In genomic region chrX:75381699-75382098, GRCm38 (mm10) we compare ENCODE assay signal across 7 mouse cellular contexts. TPM values are rescaled to one million over a fixed set of nuclear protein-coding genes. Genes with fewer than 3 reads are reported as not detected.
DNase-seq lines count a peak whose midpoint lies in the region; ATAC-seq and TF ChIP-seq lines count a peak whose summit lies in the region.

No protein-coding gene starts in this region.

- H3K27me3 ChIP-seq in lung, postnatal 0 days (replicated peaks; ENCODE audit: insufficient read depth, low read length): no peaks in the 10 kb centered on the region
- no peaks in the 10 kb centered on the region for H3K27me3 ChIP-seq in embryonic facial prominence, embryonic 15.5 days
- no peaks in the 10 kb centered on the region for H3K27me3 ChIP-seq in intestine, postnatal 0 days (replicated peaks; ENCODE audit: control insufficient read depth, insufficient read depth, low read length)
- no peaks in the 10 kb centered on the region for H3K27me3 ChIP-seq in small intestine, adult 2 months (ENCODE audit: control insufficient read depth, insufficient read depth, low read length)

- no peak for ATAC-seq in lung, postnatal 0 days
- no peak for ATAC-seq in embryonic facial prominence, embryonic 15.5 days (ENCODE audit: insufficient number of reproducible peaks, low FRiP score, low TSS enrichment, low read depth)
- ATAC-seq in intestine, postnatal 0 days: no peak

- DNase-seq in lung, postnatal 0 days (ENCODE audit: low spot score): no peak
- no peak for DNase-seq in lung, postnatal 4 days
- DNase-seq in spleen, adult 18-20 months: no peak
- no peak for DNase-seq in cerebellum, postnatal 4 days (ENCODE audit: low spot score in 2 of 2)

- no peaks in the 10 kb centered on the region for H3K9me3 ChIP-seq in lung, postnatal 0 days (ENCODE audit: low read length)
- no peaks in the 10 kb centered on the region for H3K9me3 ChIP-seq in embryonic facial prominence, embryonic 15.5 days (replicated peaks)
- H3K9me3 ChIP-seq in intestine, postnatal 0 days (ENCODE audit: control insufficient read depth): no peaks in the 10 kb centered on the region

- H3K4me1 ChIP-seq in lung, postnatal 0 days (ENCODE audit: insufficient read depth, low read depth, low read length): no peaks in the 10 kb centered on the region
- H3K4me1 ChIP-seq in embryonic facial prominence, embryonic 15.5 days: no peaks in the 10 kb centered on the region
- no peaks in the 10 kb centered on the region for H3K4me1 ChIP-seq in intestine, postnatal 0 days (replicated peaks; ENCODE audit: control insufficient read depth, insufficient read depth, low read length)
- no peaks in the 10 kb centered on the region for H3K4me1 ChIP-seq in small intestine, adult 2 months (ENCODE audit: control insufficient read depth, insufficient read depth, insufficient read length, low read length)

- WGBS in lung, postnatal 0 days: 50% methylated on average over 5 of the region's 5 CpGs
- 60% methylated on average over 5 of the region's 5 CpGs for WGBS in embryonic facial prominence, embryonic 15.5 days
- 56% methylated on average over 5 of the region's 5 CpGs for WGBS in intestine, postnatal 0 days
- 71% methylated on average over 5 of the region's 5 CpGs for WGBS in small intestine, adult 2 months

- no peak for TF ChIP-seq CTCF in lung, postnatal 0 days (IDR thresholded peaks at IDR 0.05)
- no peak for TF ChIP-seq CTCF in intestine, postnatal 0 days (IDR thresholded peaks at IDR 0.05; ENCODE audit: low read depth)
- no peak for TF ChIP-seq CTCF in small intestine, adult 2 months (IDR thresholded peaks at IDR 0.05; ENCODE audit: extremely low read depth, insufficient read length, insufficient replicate concordance, low read depth, low read length)

- H3K9ac ChIP-seq in lung, postnatal 0 days (replicated peaks; ENCODE audit: low read depth): no peak overlapping the region
- no peak overlapping the region for H3K9ac ChIP-seq in embryonic facial prominence, embryonic 15.5 days
- no peak overlapping the region for H3K9ac ChIP-seq in intestine, postnatal 0 days (ENCODE audit: low read depth, low read length)

- H3K4me2 ChIP-seq in lung, postnatal 0 days (replicated peaks; ENCODE audit: low read depth, low read length): peak overlapping the region; percentile 48
- H3K4me2 ChIP-seq in embryonic facial prominence, embryonic 15.5 days (replicated peaks): peak overlapping the region; percentile 39; the same call in 1 of the 2 replicates
- H3K4me2 ChIP-seq in intestine, postnatal 0 days (replicated peaks; ENCODE audit: low read depth): peak overlapping the region; percentile 61

- no peak for TF ChIP-seq POLR2A in small intestine, adult 2 months (IDR thresholded peaks at IDR 0.05; ENCODE audit: low read depth, low read length)

- peak overlapping the region; percentile 50; the same call in 1 of the 2 replicates for H3K4me3 ChIP-seq in lung, postnatal 0 days (ENCODE audit: low read depth, low read length)
- peak overlapping the region; percentile 56 for H3K4me3 ChIP-seq in embryonic facial prominence, embryonic 15.5 days (replicated peaks)
- H3K4me3 ChIP-seq in intestine, postnatal 0 days (ENCODE audit: low read depth, low read length): peak overlapping the region; percentile 52; the same call in 1 of the 2 replicates
- peak overlapping the region; percentile 94; the same call in 1 of the 2 replicates for H3K4me3 ChIP-seq in small intestine, adult 2 months (ENCODE audit: low read depth, low read length)

- peak overlapping the region; percentile 11; the same call in 1 of the 2 replicates for H3K27ac ChIP-seq in lung, postnatal 0 days (ENCODE audit: low read length)
- H3K27ac ChIP-seq in embryonic facial prominence, embryonic 15.5 days (replicated peaks): no peak overlapping the region
- no peak overlapping the region for H3K27ac ChIP-seq in intestine, postnatal 0 days (ENCODE audit: low read depth, low read length)
- no peak overlapping the region for H3K27ac ChIP-seq in small intestine, adult 2 months (ENCODE audit: insufficient read depth, low read depth, low read length)

- H3K36me3 ChIP-seq in lung, postnatal 0 days (ENCODE audit: insufficient read depth, low read length): no peaks in the 10 kb centered on the region
- no peaks in the 10 kb centered on the region for H3K36me3 ChIP-seq in embryonic facial prominence, embryonic 15.5 days
- H3K36me3 ChIP-seq in intestine, postnatal 0 days (ENCODE audit: control insufficient read depth, insufficient read depth): no peaks in the 10 kb centered on the region
- H3K36me3 ChIP-seq in small intestine, adult 2 months (ENCODE audit: control insufficient read depth, insufficient read depth, low read length): no peaks in the 10 kb centered on the region

- TF ChIP-seq EP300 in lung, postnatal 0 days (IDR thresholded peaks at IDR 0.05): no peak

RNA-seq across cellular contexts. Expression of gene Fundc2, which starts 0.5 kb away (rescaled TPM):
- polyA plus RNA-seq in lung, postnatal 0 days (2015; fragmentation: Nextera tagmentation; extraction: Ambion mirVana): 40.1 and 47.3 TPM in 2 replicates
- 64.6 and 65.2 TPM in 2 replicates for polyA plus RNA-seq in embryonic facial prominence, embryonic 15.5 days (2015; fragmentation: Nextera tagmentation; extraction: Ambion mirVana)
- 40.7 TPM in 2 replicates for polyA plus RNA-seq in intestine, postnatal 0 days (2015; fragmentation: Nextera tagmentation; extraction: Ambion mirVana)
- 0.61 and 0.87 TPM in 2 replicates for polyA plus RNA-seq in small intestine, adult 2 months (2012; rRNA removed)

RNA-seq across cellular contexts. Expression of gene F8, which starts 0.7 kb away (rescaled TPM):
- polyA plus RNA-seq in lung, postnatal 0 days (2015; fragmentation: Nextera tagmentation; extraction: Ambion mirVana): 1.0 and 1.3 TPM in 2 replicates
- polyA plus RNA-seq in embryonic facial prominence, embryonic 15.5 days (2015; fragmentation: Nextera tagmentation; extraction: Ambion mirVana): 1.2 and 2.0 TPM in 2 replicates
- 0.67 and 0.81 TPM in 2 replicates for polyA plus RNA-seq in intestine, postnatal 0 days (2015; fragmentation: Nextera tagmentation; extraction: Ambion mirVana)
- 0.09 TPM in 1 of 2 replicates, not detected in the other for polyA plus RNA-seq in small intestine, adult 2 months (2012; rRNA removed)

RNA-seq across cellular contexts. Expression of gene Cmc4, which starts 34.7 kb away (rescaled TPM):
- polyA plus RNA-seq in lung, postnatal 0 days (2015; fragmentation: Nextera tagmentation; extraction: Ambion mirVana): 18.5 and 23.4 TPM in 2 replicates
- polyA plus RNA-seq in embryonic facial prominence, embryonic 15.5 days (2015; fragmentation: Nextera tagmentation; extraction: Ambion mirVana): 21.8 and 23.2 TPM in 2 replicates
- polyA plus RNA-seq in intestine, postnatal 0 days (2015; fragmentation: Nextera tagmentation; extraction: Ambion mirVana): 13.8 and 14.4 TPM in 2 replicates
- 0.28 TPM in 1 of 2 replicates, not detected in the other for polyA plus RNA-seq in small intestine, adult 2 months (2012; rRNA removed)

RNA-seq across cellular contexts. Expression of gene Mtcp1, which starts 34.7 kb away (rescaled TPM):
- 5.0 and 5.5 TPM in 2 replicates for polyA plus RNA-seq in lung, postnatal 0 days (2015; fragmentation: Nextera tagmentation; extraction: Ambion mirVana)
- 8.5 and 9.4 TPM in 2 replicates for polyA plus RNA-seq in embryonic facial prominence, embryonic 15.5 days (2015; fragmentation: Nextera tagmentation; extraction: Ambion mirVana)
- polyA plus RNA-seq in intestine, postnatal 0 days (2015; fragmentation: Nextera tagmentation; extraction: Ambion mirVana): 3.1 and 3.6 TPM in 2 replicates
- polyA plus RNA-seq in small intestine, adult 2 months (2012; rRNA removed): 1.0 and 2.0 TPM in 2 replicates

RNA-seq across cellular contexts. Expression of gene Brcc3, which starts 34.7 kb away (rescaled TPM):
- polyA plus RNA-seq in lung, postnatal 0 days (2015; fragmentation: Nextera tagmentation; extraction: Ambion mirVana): 27.9 and 30.0 TPM in 2 replicates
- 48.8 and 52.2 TPM in 2 replicates for polyA plus RNA-seq in embryonic facial prominence, embryonic 15.5 days (2015; fragmentation: Nextera tagmentation; extraction: Ambion mirVana)
- polyA plus RNA-seq in intestine, postnatal 0 days (2015; fragmentation: Nextera tagmentation; extraction: Ambion mirVana): 28.4 and 30.9 TPM in 2 replicates
- polyA plus RNA-seq in small intestine, adult 2 months (2012; rRNA removed): 0.70 and 1.5 TPM in 2 replicates

Comparison
In these comparisons a context has a peak if more than half of its experiments do, and no peak if none do; other contexts are left out.
1. RNA of gene Fundc2, which starts 0.5 kb away (polyA plus RNA-seq): 64.6 to 65.2 TPM in embryonic facial prominence, embryonic 15.5 days, 40.7 TPM in intestine, postnatal 0 days and 40.1 to 47.3 TPM in lung, postnatal 0 days; 0.61 to 0.87 TPM in small intestine, adult 2 months; every median in the first group is over 10 times any median in the second.
2. RNA of gene Cmc4, which starts 34.7 kb away (polyA plus RNA-seq): 21.8 to 23.2 TPM in embryonic facial prominence, embryonic 15.5 days, 18.5 to 23.4 TPM in lung, postnatal 0 days and 13.8 to 14.4 TPM in intestine, postnatal 0 days; 0.28 TPM in small intestine, adult 2 months; every median in the first group is over 10 times any median in the second.
3. Peak in every context shown above with its lines, with median percentiles within 50 percentile points of each other: H3K4me2 ChIP-seq and H3K4me3 ChIP-seq.